Mouse (Mus musculus) embryonic facial prominence, embryonic 15.5 days (tissue): ENCODE results near the gene Antxrl. TPM values are rescaled to one million over a fixed set of nuclear protein-coding genes. Genes with fewer than 3 reads are reported as not detected.

Experiments
- ATAC-seq: fragments of 200-750 bp; cut with Nextera tagmentation; 2 replicates; pipeline ENCODE4 v1.8.0; 2017; ENCODE audit warnings: low read depth, moderate TSS enrichment; ENCODE audit not compliant: insufficient number of reproducible peaks, low FRiP score, low TSS enrichment
- H3K27ac ChIP-seq: fragments of 300-500 bp; sonication (generic); replicated peaks from 2 replicates; pipeline ENCODE4 v1.5.1; 2015; ENCODE audit warnings: mild to moderate bottlenecking, inconsistent platforms
- H3K27me3 ChIP-seq: fragments of 300-500 bp; sonication (generic); 2 replicates; pipeline ENCODE4 v1.6.1; 2015; ENCODE audit warnings: inconsistent platforms
- H3K36me3 ChIP-seq: fragments of 300-500 bp; sonication (generic); 2 replicates; pipeline ENCODE4 v1.6.1; 2015; ENCODE audit warnings: mild to moderate bottlenecking, inconsistent platforms
- H3K4me1 ChIP-seq: fragments of 300-500 bp; sonication (generic); 2 replicates; pipeline ENCODE4 v1.6.1; 2015; ENCODE audit warnings: inconsistent platforms
- H3K4me2 ChIP-seq: fragments of 300-500 bp; sonication (generic); replicated peaks from 2 replicates; pipeline ENCODE4 v1.6.1; 2015; ENCODE audit warnings: mild to moderate bottlenecking, inconsistent platforms
- H3K4me3 ChIP-seq: fragments of 300-500 bp; sonication (generic); replicated peaks from 2 replicates; pipeline ENCODE4 v1.5.1; 2015; ENCODE audit warnings: mild to moderate bottlenecking, inconsistent platforms
- H3K9ac ChIP-seq: fragments of 300-500 bp; sonication (generic); 2 replicates; pipeline ENCODE4 v1.6.1; 2015; ENCODE audit warnings: inconsistent platforms
- H3K9me3 ChIP-seq: fragments of 300-500 bp; sonication (generic); replicated peaks from 2 replicates; pipeline ENCODE4 v1.6.1; 2016; ENCODE audit warnings: inconsistent platforms
- WGBS: fragments of 180-500 bp; shearing (Covaris S2); methylation state at CpG from one replicate; pipeline ENCODE4 v1.1.7; 2015; 5-methylcytosine and 5-hydroxymethylcytosine counted together
- polyA plus RNA-seq: library from polyadenylated mRNA; unstranded; fragments of >200 nt; fragmentation: Nextera tagmentation; extraction: Ambion mirVana; gene quantifications from 2 replicates; pipeline ENCODE4 v1.2.1, GENCODE M21; 2015

Antxrl gene
- polyA plus RNA-seq, 1 experiment from 2014 or later, result not detected

- 66% methylated on average over 3 of the region's 3 CpGs for WGBS
Observed at GRCm38 (mm10) chr14:34103855-34104254, 51.3 kb downstream of the Antxrl start.

GRCm38 (mm10) chr14:34104892-34105291 lies 52.4 kb downstream of the Antxrl start:
- ATAC-seq, result peak; percentile 37; the same call in 1 of the 2 replicates
- no peak overlapping the region for H3K4me3 ChIP-seq
- H3K36me3 ChIP-seq, result no peaks in the 10 kb centered on the region
- H3K9me3 ChIP-seq, result no peaks in the 10 kb centered on the region
- H3K4me1 ChIP-seq, result 0 out of 2 replicates have a peak, but pooled peaks cover 3% of the 10 kb centered on the region
- H3K9ac ChIP-seq, result no peak overlapping the region
- H3K27me3 ChIP-seq, result no peaks in the 10 kb centered on the region
- H3K27ac ChIP-seq, result no peak overlapping the region
- H3K4me2 ChIP-seq, result no peak overlapping the region
- 23% methylated on average over 8 of the region's 8 CpGs for WGBS

More at GRCm38 (mm10) chr14:34103855-34104254, 51.3 kb downstream of the Antxrl start:
- Histone ChIP-seq H3K27me3 (no peaks in the 10 kb centered on the region), H3K9ac (no peak overlapping the region), H3K9me3 (no peaks in the 10 kb centered on the region), H3K27ac (no peak overlapping the region), H3K36me3 (no peaks in the 10 kb centered on the region), H3K4me1 (0 out of 2 replicates have a peak, but pooled peaks cover 3% of the 10 kb centered on the region), H3K4me2 (no peak overlapping the region), H3K4me3 (no peak overlapping the region)
- no peak for ATAC-seq

GRCm38 (mm10) chr14:34106389-34107062 lies 54.0 kb downstream of the Antxrl start:
- Histone ChIP-seq H3K27me3 (no peaks in the 10 kb centered on the region), H3K9me3 (no peaks in the 10 kb centered on the region), H3K4me2 (no peak overlapping the region), H3K27ac (no peak overlapping the region), H3K9ac (no peak overlapping the region), H3K4me3 (no peak overlapping the region), H3K36me3 (no peaks in the 10 kb centered on the region), H3K4me1 (0 out of 2 replicates have a peak, but pooled peaks cover 3% of the 10 kb centered on the region)
- ATAC-seq, result no peak
- 52% methylated on average over 12 of the region's 12 CpGs for WGBS

- Histone ChIP-seq H3K27me3 (no peaks in the 10 kb centered on the region), H3K9ac (no peak overlapping the region), H3K9me3 (no peaks in the 10 kb centered on the region), H3K27ac (no peak overlapping the region), H3K4me1 (0 out of 2 replicates have a peak, but pooled peaks cover 3% of the 10 kb centered on the region), H3K36me3 (no peaks in the 10 kb centered on the region), H3K4me2 (no peak overlapping the region), H3K4me3 (no peak overlapping the region)
- ATAC-seq, result no peak
- WGBS, result 67% methylated on average over 4 of the region's 4 CpGs
Observed at GRCm38 (mm10) chr14:34107594-34107993, 55.1 kb downstream of the Antxrl start.

- Histone ChIP-seq H3K4me2 (no peak overlapping the region), H3K27me3 (no peaks in the 10 kb centered on the region), H3K36me3 (no peaks in the 10 kb centered on the region), H3K9me3 (no peaks in the 10 kb centered on the region), H3K27ac (no peak overlapping the region), H3K9ac (no peak overlapping the region), H3K4me1 (no peaks in the 10 kb centered on the region), H3K4me3 (no peak overlapping the region)
- 84% methylated on average over 4 of the region's 4 CpGs for WGBS
- no peak for ATAC-seq
Observed at GRCm38 (mm10) chr14:34114311-34114710, 61.8 kb downstream of the Antxrl start.

GRCm38 (mm10) chr14:34119046-34119723 lies 66.7 kb downstream of the Antxrl start:
- H3K4me1 ChIP-seq, result no peaks in the 10 kb centered on the region
- no peak overlapping the region for H3K4me2 ChIP-seq
- H3K9ac ChIP-seq, result no peak overlapping the region
- no peak overlapping the region for H3K4me3 ChIP-seq
- H3K27me3 ChIP-seq, result no peaks in the 10 kb centered on the region
- 75% methylated on average over 7 of the region's 7 CpGs for WGBS
- H3K27ac ChIP-seq, result no peak overlapping the region
- no peak for ATAC-seq
- H3K36me3 ChIP-seq, result no peaks in the 10 kb centered on the region
- no peaks in the 10 kb centered on the region for H3K9me3 ChIP-seq

GRCm38 (mm10) chr14:34120016-34120910 lies 67.8 kb downstream of the Antxrl start:
- no peaks in the 10 kb centered on the region for H3K27me3 ChIP-seq
- 81% methylated on average over 12 of the region's 12 CpGs for WGBS
- H3K4me2 ChIP-seq, result no peak overlapping the region
- no peak overlapping the region for H3K9ac ChIP-seq
- no peaks in the 10 kb centered on the region for H3K9me3 ChIP-seq
- no peak for ATAC-seq
- H3K36me3 ChIP-seq, result no peaks in the 10 kb centered on the region
- no peaks in the 10 kb centered on the region for H3K4me1 ChIP-seq
- no peak overlapping the region for H3K4me3 ChIP-seq
- no peak overlapping the region for H3K27ac ChIP-seq

- no peak overlapping the region for H3K4me3 ChIP-seq
- H3K9ac ChIP-seq, result no peak overlapping the region
- H3K9me3 ChIP-seq, result no peaks in the 10 kb centered on the region
- no peak overlapping the region for H3K27ac ChIP-seq
- no peak overlapping the region for H3K4me2 ChIP-seq
- no peaks in the 10 kb centered on the region for H3K4me1 ChIP-seq
- 90% methylated on average over 3 of the region's 3 CpGs for WGBS
- no peaks in the 10 kb centered on the region for H3K36me3 ChIP-seq
- no peaks in the 10 kb centered on the region for H3K27me3 ChIP-seq
- ATAC-seq, result no peak
Observed at GRCm38 (mm10) chr14:34120923-34121351, 68.4 kb downstream of the Antxrl start.

- Histone ChIP-seq H3K36me3 (no peaks in the 10 kb centered on the region), H3K4me2 (no peak overlapping the region), H3K27ac (no peak overlapping the region), H3K4me1 (no peaks in the 10 kb centered on the region), H3K27me3 (no peaks in the 10 kb centered on the region), H3K9me3 (no peaks in the 10 kb centered on the region), H3K4me3 (no peak overlapping the region), H3K9ac (no peak overlapping the region)
- WGBS, result 90% methylated on average over 4 of the region's 4 CpGs
- ATAC-seq, result no peak
Observed at GRCm38 (mm10) chr14:34121691-34122090, 69.2 kb downstream of the Antxrl start.
